ENCODE assay signal across 8 mouse cellular contexts in genomic region chr14:47417346-47417745, GRCm38 (mm10). TPM values are rescaled to one million over a fixed set of nuclear protein-coding genes. Genes with fewer than 3 reads are reported as not detected.
DNase-seq lines count a peak whose midpoint lies in the region; ATAC-seq and TF ChIP-seq lines count a peak whose summit lies in the region.

No protein-coding gene starts in this region.

- peak overlapping the region; percentile 77 for H3K9ac ChIP-seq in heart, embryonic 11.5 days (ENCODE audit: low read depth, low read length)
- peak overlapping the region; percentile 98 for H3K9ac ChIP-seq in ES-E14 (ENCODE audit: insufficient read depth, low read depth, low read length, poor library complexity, severe bottlenecking)
- peak overlapping the region; percentile 54 for H3K9ac ChIP-seq in hindbrain, embryonic 12.5 days

- no peak for DNase-seq in heart, adult 18-20 months
- DNase-seq in ES-E14 (ENCODE audit: low read depth, low spot score): no peak
- DNase-seq in frontal cortex, postnatal 25 days (ENCODE audit: low spot score in 2 of 2): no peak
- DNase-seq in cerebellum, postnatal 4 days (ENCODE audit: low spot score in 2 of 2): no peak
- DNase-seq in retina, embryonic 14.5 days (ENCODE audit: low spot score): no peak

- WGBS in heart, embryonic 11.5 days (ENCODE audit: insufficient replicate concordance): 42% methylated on average over 3 of the region's 3 CpGs
- 36% methylated on average over 3 of the region's 3 CpGs for WGBS in hindbrain, embryonic 12.5 days

- H3K4me3 ChIP-seq in heart, embryonic 11.5 days (ENCODE audit: low read depth, low read length): peak overlapping the region; percentile 78
- H3K4me3 ChIP-seq in ES-E14 (ENCODE audit: insufficient read depth in 1 of 2, low read depth in 1 of 2, low read length in 2 of 2, poor library complexity in 1 of 2, severe bottlenecking in 1 of 2): peak overlapping the region; percentile 84 to 98
- peak overlapping the region; percentile 56 for H3K4me3 ChIP-seq in hindbrain, embryonic 12.5 days
- H3K4me3 ChIP-seq in megakaryocyte, embryonic 14.5 days (replicated peaks): peak overlapping the region; percentile 92

- H3K27me3 ChIP-seq in heart, embryonic 11.5 days (ENCODE audit: control insufficient read depth, insufficient read depth, low read length): no peaks in the 10 kb centered on the region
- no peaks in the 10 kb centered on the region for H3K27me3 ChIP-seq in hindbrain, embryonic 12.5 days
- no peaks in the 10 kb centered on the region for H3K27me3 ChIP-seq in megakaryocyte, embryonic 14.5 days (replicated peaks)

- H3K27ac ChIP-seq in heart, embryonic 11.5 days (ENCODE audit: low read depth, low read length): no peak overlapping the region
- no peak overlapping the region for H3K27ac ChIP-seq in ES-E14 (ENCODE audit: insufficient read depth, low read depth, low read length, poor library complexity, severe bottlenecking)
- H3K27ac ChIP-seq in hindbrain, embryonic 12.5 days: no peak overlapping the region

- peaks cover 9% of the 10 kb centered on the region for H3K36me3 ChIP-seq in heart, embryonic 11.5 days (ENCODE audit: control insufficient read depth, insufficient read depth, low read length)
- peaks cover 20% of the 10 kb centered on the region for H3K36me3 ChIP-seq in ES-E14 (ENCODE audit: control insufficient read depth, insufficient read depth, low read length, poor library complexity, severe bottlenecking)
- peaks cover 20% of the 10 kb centered on the region for H3K36me3 ChIP-seq in hindbrain, embryonic 12.5 days
- H3K36me3 ChIP-seq in megakaryocyte, embryonic 14.5 days (replicated peaks; ENCODE audit: low read length): peaks cover 39% of the 10 kb centered on the region

- H3K4me2 ChIP-seq in heart, embryonic 11.5 days: peak overlapping the region; percentile 78
- peak overlapping the region; percentile 70 for H3K4me2 ChIP-seq in hindbrain, embryonic 12.5 days (replicated peaks)

- no peaks in the 10 kb centered on the region for H3K9me3 ChIP-seq in heart, embryonic 11.5 days (replicated peaks; ENCODE audit: control insufficient read depth, low read length)
- no peaks in the 10 kb centered on the region for H3K9me3 ChIP-seq in ES-E14 (ENCODE audit: control insufficient read depth, insufficient read depth, low read depth, low read length)
- no peaks in the 10 kb centered on the region for H3K9me3 ChIP-seq in hindbrain, embryonic 12.5 days (replicated peaks)
- H3K9me3 ChIP-seq in megakaryocyte, embryonic 14.5 days: no peaks in the 10 kb centered on the region

- in situ Hi-C loops in ES-E14 (cut with MboI; ENCODE audit: low sequenced_read_pairs in 2 of 2, unreplicated experiment in 2 of 2): no loop called here

- peaks cover 10% of the 10 kb centered on the region for H3K4me1 ChIP-seq in heart, embryonic 11.5 days (ENCODE audit: control insufficient read depth, insufficient read depth, low read length)
- H3K4me1 ChIP-seq in ES-E14 (ENCODE audit: control insufficient read depth in 2 of 2, insufficient read depth in 2 of 2, low read length in 2 of 2, poor library complexity in 1 of 2): peaks cover 3 to 10% of the 10 kb centered on the region in 2 experiments; a peak in 3 of 4 replicates
- H3K4me1 ChIP-seq in hindbrain, embryonic 12.5 days: peaks cover 15% of the 10 kb centered on the region
- H3K4me1 ChIP-seq in megakaryocyte, embryonic 14.5 days: peaks cover 18% of the 10 kb centered on the region

- ATAC-seq in heart, embryonic 11.5 days (replicated peaks; ENCODE audit: insufficient number of reproducible peaks, low FRiP score, low TSS enrichment): no peak
- no peak for ATAC-seq in hindbrain, embryonic 12.5 days (ENCODE audit: low FRiP score)

TF ChIP-seq in ES-E14, 5 proteins besides CTCF, POLR2A, EP300 and RAD21:
- TF ChIP-seq CHD2 (IDR thresholded peaks at IDR 0.05; ENCODE audit: low read depth, low read length): no peak
- TF ChIP-seq ZNF384 (IDR thresholded peaks at IDR 0.05; ENCODE audit: low read depth, low read length): no peak
- no peak for TF ChIP-seq ZC3H11A (IDR thresholded peaks at IDR 0.05; ENCODE audit: borderline replicate concordance, low read depth, low read length)
- no peak for TF ChIP-seq MAFK (IDR thresholded peaks at IDR 0.05; ENCODE audit: insufficient read depth, low read depth, low read length)
- TF ChIP-seq HCFC1 (IDR thresholded peaks at IDR 0.05; ENCODE audit: borderline replicate concordance, insufficient read depth, low read length): no peak

RNA-seq across cellular contexts. Expression of gene Dlgap5, which starts 0.9 kb away (rescaled TPM):
- 47.8 and 47.9 TPM in 2 replicates for polyA plus RNA-seq in heart, embryonic 11.5 days (2014; fragmentation: Nextera tagmentation; extraction: Ambion mirVana)
- total RNA-seq in heart, adult 18-20 months (2021): under 1 TPM; 0.37 to 0.62 TPM
- total RNA-seq in ES-E14 (2012; rRNA removed): 46.8 and 68.2 TPM in 2 replicates
- polyA plus RNA-seq in hindbrain, embryonic 12.5 days (2016; fragmentation: Nextera tagmentation; extraction: Ambion mirVana): 35.0 and 40.0 TPM in 2 replicates
- 4.1 and 11.0 TPM in 2 replicates for polyA plus RNA-seq in megakaryocyte, embryonic 14.5 days (2012; ENCODE audit: insufficient read depth, low replicate concordance)

RNA-seq across cellular contexts. Expression of gene Fbxo34, which starts 32.9 kb away (rescaled TPM):
- polyA plus RNA-seq in heart, embryonic 11.5 days (2014; fragmentation: Nextera tagmentation; extraction: Ambion mirVana): 24.8 and 27.2 TPM in 2 replicates
- total RNA-seq in heart, adult 18-20 months (2021): 10 to 100 TPM; 11.9 to 12.7 TPM
- total RNA-seq in ES-E14 (2012; rRNA removed): 17.0 and 36.8 TPM in 2 replicates
- 24.1 and 26.1 TPM in 2 replicates for polyA plus RNA-seq in hindbrain, embryonic 12.5 days (2016; fragmentation: Nextera tagmentation; extraction: Ambion mirVana)
- 4.2 and 4.8 TPM in 2 replicates for polyA plus RNA-seq in megakaryocyte, embryonic 14.5 days (2012; ENCODE audit: insufficient read depth, low replicate concordance)

RNA-seq across cellular contexts. Expression of gene Lgals3, which starts 49.8 kb away (rescaled TPM):
- polyA plus RNA-seq in heart, embryonic 11.5 days (2014; fragmentation: Nextera tagmentation; extraction: Ambion mirVana): 1.9 and 2.7 TPM in 2 replicates
- 1 to 10 TPM; 3.3 to 7.2 TPM for total RNA-seq in heart, adult 18-20 months (2021)
- total RNA-seq in ES-E14 (2012; rRNA removed): 36.9 TPM in 2 replicates
- polyA plus RNA-seq in hindbrain, embryonic 12.5 days (2016; fragmentation: Nextera tagmentation; extraction: Ambion mirVana): 1.5 and 2.0 TPM in 2 replicates
- 566 and 781 TPM in 2 replicates for polyA plus RNA-seq in megakaryocyte, embryonic 14.5 days (2012; ENCODE audit: insufficient read depth, low replicate concordance)

Comparison
In these comparisons a context has a peak if more than half of its experiments do, and no peak if none do; other contexts are left out.
1. RNA of gene Lgals3, which starts 49.8 kb away (polyA plus RNA-seq): 566 to 781 TPM in megakaryocyte, embryonic 14.5 days; 1.5 to 2.0 TPM in hindbrain, embryonic 12.5 days and 1.9 to 2.7 TPM in heart, embryonic 11.5 days; every median in the first group is over 100 times any median in the second.
2. Peak in every context shown above with its lines, with median percentiles within 50 percentile points of each other: H3K4me3 ChIP-seq and H3K9ac ChIP-seq.